Mouse (Mus musculus) heart, adult 9 months (tissue): ENCODE results near the gene C130050O18Rik.

Experiments used
- DNase-seq, 2 experiments: peaks; one replicate each; pipeline ENCODE4 v3.0.0; 2022; ENCODE audit warnings: low spot score in 2 of 2

The C130050O18Rik gene

DNA sequence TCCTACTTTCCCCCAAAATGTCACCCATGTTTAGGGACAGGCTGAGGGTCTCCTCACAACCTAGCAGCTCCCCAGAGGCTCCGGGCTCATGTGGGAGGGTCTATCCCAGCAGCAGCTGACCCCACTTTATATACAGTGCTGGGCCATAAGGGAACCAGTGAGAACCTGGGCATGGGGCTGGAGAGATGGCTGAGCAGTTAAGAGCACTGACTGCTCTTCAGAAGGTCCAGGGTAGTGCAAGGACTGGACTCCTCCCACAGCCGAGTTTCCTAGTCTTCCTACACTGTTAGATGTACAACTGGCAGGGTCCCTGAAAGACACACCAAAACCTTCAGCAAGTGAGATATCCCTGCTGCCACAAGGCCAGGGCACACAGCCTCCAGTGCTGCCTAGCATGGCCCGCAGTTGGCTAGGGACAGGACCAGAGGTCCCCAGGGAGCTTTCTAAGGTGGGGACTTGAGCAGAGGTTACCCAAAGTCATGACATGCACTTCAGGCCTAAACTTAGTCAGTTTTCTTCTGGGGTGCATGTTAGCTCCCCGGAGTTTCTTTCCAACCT lies 7.6 kb upstream of the C130050O18Rik start:
- no peak for DNase-seq

DNA sequence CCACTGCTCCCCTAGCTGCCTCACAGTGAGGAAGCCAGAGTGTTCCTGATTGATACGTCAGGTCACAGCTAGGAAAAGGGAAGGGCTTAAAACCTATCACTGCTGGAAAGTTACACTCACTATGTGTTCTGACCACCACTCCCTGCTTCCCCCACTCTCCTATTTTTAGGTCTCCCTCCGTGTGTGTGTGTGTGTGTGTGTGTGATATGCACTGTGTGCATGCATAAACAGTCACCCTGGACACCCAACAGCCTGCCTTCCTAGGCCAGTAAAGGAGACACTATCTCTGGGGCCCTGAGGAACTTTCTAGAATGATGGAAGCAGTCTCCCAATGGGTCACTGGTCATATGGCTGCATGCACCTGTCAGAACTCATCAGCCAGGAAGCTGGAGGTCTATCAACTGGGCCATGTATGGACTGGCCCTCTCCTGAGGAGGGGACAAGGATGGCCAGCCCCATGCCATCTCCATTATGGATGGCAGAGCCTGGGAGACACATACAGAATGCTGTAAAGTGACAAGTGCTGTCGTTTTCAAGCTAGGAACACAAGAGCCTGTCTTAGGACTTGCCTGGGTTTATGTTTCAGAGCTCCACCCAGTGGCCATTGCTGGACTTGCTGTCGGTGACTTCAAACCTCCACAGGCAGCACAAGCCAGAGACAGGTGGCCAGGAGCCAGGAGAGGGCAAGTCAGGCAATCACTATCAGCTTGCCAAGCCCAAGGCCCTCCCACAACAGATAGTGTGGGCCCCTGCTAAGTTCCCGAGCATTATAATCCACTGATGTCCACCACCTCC lies 6.9 kb upstream of the C130050O18Rik start:
- peak; percentile 88 to 97 for DNase-seq

DNA sequence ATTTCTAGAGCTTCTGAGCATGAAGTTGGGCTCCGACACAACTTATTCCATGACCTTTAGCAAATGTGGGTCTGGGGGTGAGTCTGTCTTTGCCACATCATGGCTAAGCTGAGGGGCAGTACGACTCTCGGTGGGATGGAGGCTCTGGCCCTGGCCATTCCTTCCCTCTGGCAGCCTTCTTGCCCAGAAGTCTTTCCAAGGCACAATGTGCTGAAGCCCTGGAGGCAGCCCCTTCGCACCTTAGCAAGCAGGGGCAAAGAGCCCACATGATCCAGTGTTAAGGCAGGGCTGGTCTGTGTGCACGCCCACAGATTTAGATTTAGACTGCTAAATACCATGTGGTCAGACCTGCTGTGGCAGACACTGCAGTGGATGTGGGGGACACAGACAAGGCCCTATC lies 6.3 kb upstream of the C130050O18Rik start:
- no peak for DNase-seq

DNA sequence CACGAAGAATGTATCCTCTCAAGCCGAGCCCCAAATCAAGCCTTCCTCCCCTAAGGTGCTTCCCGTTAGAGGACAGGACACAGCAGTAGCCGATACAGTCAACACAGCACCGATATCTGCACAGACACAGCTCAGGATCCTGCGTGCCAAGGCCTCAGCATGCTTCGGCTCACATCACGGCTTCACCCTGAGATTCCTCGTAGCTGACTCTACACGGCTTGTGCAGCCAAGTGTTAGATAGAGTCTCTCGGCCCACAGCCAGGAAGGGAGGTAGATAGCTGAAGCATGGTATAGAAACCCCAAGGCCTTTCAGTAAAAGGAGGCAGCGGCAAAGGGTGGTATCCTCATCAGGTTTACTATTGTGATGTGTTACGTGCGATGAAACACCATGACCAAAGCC lies 5.1 kb upstream of the C130050O18Rik start:
- no peak for DNase-seq

DNA sequence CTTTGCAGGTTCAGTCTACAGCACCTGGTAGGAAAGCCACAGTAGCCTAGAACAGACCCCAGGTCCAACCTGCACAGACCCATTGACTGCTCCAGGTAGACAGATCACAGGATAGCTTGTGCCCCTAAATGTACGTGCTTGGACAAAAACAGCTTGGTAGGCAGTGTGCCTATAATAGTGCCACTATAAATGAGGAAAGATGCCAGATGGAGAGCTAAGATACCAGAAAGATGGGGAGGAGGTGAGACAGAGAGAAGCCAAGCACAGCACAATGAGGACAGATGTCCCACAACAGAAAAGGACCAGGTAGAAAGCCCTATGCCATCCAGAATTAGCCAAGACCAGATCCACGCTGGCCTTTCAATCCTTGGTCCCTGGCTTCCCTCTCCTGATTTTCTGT lies 3.0 kb upstream of the C130050O18Rik start:
- no peak for DNase-seq

DNA sequence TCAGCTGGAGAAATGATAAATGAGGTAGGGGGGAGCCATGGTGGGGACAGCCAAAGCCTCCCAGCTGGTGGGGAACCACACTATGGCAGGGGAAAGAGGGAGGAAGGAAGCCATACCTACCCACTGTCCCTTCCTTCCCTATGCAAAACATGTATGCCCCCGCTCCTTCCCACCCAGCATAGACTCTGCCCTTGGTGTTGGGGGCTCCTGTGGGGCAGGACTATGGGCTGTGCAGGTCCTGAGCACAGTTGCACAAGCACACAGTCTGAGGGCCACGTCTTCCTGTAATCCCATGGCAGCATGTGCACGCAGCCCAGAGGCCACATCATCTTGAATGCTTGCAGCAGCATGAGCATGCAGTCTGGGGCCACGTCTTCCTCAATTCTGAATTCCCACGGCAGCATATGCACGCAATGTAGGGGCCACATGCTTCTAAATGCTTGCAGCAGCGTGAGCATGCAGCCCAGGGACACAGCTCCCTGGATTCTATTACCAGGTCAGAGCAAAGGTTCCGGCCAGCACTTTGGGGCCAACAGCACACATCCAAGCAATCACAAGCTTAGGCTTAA lies 1.3 kb upstream of the C130050O18Rik start:
- DNase-seq: no peak

DNA sequence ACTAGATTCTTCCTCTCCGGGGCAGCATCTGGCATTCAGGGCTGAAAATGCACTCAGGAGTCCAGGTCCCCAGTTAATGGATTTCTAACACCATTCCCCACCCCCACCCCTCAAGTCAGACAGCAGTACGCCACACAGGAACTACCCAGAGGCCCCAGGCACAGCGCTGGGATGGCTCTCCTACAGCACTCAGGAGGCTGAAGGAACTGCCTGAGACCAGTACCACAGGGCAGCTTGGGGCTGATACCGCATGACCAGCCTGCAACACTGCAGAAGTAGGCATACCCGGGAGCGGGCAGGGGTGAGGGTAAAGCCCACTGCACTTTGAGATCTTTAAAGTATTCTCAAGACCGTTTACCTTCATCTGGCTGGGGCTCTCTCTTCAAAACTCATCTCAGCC lies 398 bp downstream of the C130050O18Rik start:
- no peak for DNase-seq

DNA sequence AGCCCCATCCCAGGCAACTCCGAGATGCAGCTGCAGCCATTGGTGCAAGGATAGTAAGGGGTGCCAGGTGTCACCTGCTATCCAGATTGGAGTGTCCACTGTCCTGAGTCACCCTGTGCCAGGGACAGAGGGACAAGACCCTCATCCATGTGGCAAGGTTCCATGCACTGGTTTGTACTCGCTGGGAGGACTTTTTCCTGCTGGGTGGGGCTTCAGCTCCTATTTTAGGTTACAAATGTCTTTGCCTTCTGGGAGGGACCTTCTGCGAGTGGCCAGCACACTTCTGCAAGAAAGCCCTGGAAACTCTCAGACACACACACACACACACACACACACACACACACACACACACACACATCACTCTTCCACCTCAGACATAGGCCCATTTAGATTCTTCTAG lies 873 bp downstream of the C130050O18Rik start:
- DNase-seq: peak; percentile 57 to 69

DNA sequence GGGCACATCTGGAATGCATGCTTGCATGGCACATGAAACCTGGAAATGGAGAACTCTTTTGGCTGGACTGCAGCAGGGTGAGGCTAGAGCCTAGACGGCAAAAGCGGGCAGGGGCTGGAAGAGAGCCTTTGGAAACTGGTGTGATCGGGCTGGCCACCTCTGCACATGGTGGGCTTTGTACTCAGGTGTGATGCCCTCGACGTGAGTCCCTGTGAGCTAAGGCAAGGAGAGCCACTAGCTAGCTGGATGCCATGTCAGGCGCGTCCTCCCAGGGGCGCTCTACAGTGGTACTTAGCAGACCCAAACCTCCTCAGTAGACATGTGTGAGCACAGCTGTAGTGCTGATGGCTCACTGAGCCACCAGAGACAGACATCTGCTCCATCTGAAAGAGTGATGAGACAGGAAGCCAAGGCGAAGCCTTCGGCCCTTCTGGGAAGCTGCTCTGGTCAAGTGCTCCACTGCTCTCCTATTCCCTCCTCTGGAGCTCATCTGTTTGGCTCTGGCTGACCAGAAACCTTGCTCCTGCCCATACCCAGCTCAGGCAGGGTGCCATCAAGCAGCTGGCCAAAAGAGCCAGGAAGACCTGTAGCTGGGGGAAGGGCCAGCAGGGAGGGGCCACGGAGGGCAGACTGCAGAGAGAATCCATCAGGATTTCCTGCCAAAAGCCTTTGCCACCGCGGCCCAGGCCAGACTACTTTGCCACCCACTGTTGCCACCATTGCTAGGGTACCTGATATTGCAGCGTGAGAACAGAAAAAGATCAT lies 2.2 kb downstream of the C130050O18Rik start:
- DNase-seq: no peak

DNA sequence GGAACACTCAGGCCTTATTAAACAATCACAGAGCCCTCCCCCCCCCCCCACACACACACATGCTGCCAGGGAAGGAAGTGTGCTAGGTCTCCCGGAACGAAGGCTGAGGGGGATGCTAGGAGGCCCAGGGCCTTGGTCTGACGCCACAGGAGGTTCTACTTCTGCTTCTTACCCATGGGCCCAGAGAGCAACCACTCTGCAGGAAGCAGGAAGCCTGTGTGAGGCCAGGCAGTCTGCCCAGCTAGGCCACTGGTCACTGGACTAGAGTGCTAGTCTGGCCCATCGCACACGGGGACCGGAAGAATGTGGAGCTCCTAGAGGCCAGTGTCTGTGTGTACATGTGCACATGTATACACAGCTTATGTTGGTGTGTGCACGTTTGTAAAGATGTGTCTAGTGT lies 3.4 kb downstream of the C130050O18Rik start:
- peak in 1 of 2 experiments; percentile 72 for DNase-seq

DNA sequence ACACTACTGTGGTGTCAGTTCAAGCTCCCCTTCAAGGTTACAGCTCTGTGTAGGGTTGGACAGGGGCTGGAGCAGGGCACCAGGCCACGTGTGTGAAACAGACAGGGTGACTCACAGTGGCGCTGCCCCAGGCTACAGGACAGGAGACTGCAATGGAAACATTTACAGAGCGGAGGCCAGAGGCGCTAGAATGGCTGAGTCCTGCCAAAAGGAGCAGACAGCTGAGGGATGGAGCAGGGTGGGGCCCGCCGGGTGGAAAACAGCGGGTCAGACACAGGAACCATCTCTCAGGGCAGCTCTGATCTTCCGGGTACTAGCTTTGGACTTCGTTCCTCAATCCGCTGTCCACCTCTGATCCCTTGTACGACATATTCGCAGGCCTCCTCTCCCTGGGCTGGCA lies 4.3 kb downstream of the C130050O18Rik start:
- peak; percentile 89 for DNase-seq

DNA sequence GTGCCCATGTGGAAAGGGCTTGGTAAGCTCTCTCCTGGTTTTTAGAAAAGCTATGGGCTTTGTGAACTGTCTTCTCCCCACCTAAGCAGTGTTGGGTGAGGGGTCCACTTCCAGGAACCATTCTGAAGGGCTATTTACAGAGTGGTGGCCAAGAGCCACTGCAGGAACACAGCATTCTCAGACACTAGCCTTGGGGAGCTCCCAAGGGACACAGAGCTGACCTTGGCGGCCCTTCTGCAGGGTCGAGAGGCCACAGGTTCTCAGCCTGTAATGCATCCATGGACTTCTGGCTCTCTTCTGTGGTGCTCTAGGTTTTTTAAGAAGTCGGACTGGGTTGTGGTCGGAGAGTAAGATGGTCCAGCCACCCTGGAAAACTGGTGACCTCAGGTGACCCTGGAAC lies 5.0 kb downstream of the C130050O18Rik start:
- no peak for DNase-seq

DNA sequence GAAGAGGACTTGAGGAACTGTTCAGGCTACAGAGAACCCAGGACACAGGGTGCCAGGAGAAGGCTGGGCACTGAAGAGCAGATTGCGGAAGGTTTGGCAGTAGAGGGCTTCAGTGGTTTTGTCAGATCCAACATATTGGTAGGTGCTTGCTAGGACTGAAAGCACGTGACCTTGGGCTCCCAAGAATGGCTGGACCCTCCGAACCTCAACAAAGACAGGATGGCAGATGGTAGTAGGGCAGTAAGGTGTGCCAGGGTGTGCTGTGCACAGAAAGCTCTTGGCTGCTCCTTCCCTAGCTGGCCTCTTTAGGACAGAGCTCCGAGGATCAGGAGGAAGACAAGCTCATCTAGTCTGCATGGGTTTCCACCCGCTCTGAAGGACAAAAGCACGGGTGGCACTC lies 6.0 kb downstream of the C130050O18Rik start:
- no peak for DNase-seq

DNA sequence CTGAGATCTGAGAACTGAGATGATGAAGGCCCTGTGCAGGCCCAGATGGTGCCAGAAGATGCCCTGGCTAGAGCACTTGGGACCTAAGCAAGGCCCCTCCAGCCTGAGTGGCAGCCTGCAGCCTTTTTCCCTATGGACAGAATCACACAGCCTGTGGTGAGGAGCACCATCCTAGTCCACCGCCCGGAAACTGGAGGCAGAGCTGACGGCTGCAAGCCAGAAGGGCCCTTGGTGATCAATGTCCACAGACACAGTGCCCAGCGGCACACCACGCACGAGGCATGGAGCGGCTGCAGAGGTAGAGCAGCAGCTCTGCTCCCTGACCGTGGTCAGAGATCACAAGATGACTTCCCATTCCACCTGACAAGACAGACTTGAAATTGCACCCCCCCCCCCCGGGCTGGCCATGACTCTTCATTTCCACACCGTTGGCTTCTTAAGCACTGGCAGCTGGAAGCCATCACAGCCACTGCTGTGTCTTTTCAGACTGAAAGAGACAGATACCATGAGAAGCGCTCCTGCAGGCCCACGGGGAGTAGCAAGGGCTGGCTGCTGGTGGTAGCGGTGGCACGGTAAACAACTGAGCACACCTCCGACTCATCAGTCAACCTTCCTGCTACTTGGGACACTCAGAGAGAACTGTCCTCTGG lies 6.7 kb downstream of the C130050O18Rik start:
- no peak for DNase-seq

DNA sequence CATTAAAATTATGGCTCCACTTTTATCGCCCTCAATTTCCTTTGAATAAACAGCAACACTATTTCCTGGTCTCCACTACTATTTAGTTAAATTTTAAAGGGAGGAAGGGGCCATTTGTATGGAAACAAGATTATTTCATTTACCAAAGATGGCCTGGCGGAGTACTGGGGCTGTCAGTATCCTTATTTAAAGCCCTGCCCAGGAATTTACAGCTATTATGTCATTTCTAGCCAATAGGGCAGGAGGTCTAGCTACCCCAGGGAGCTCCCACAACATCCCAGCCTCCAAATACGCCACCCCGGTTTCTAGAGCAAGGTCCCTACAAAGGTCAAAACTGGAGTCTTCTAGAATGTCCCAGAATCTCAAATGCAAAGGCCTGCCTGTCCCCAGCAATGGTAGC lies 8.5 kb downstream of the C130050O18Rik start:
- no peak for DNase-seq

DNA sequence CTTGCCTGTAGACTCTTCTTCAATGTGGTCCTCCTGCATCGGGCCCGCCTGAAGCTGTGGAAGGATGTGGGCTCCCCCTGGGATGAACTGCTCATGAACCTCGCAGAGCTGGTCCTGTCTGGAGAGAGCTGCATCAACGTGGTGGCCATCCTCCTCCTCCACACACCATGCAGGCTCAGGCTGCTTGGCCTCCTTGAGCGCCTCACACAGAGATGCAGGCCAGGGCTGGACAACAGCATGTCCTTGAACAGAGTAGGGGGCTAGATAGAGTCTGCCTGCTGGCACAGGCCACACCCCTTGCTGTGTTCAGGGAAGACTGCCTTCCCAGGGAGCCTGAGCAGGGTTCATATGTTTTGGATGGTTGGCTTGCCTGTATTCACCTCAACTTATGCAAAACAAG lies 9.9 kb downstream of the C130050O18Rik start:
- DNase-seq: no peak

DNA sequence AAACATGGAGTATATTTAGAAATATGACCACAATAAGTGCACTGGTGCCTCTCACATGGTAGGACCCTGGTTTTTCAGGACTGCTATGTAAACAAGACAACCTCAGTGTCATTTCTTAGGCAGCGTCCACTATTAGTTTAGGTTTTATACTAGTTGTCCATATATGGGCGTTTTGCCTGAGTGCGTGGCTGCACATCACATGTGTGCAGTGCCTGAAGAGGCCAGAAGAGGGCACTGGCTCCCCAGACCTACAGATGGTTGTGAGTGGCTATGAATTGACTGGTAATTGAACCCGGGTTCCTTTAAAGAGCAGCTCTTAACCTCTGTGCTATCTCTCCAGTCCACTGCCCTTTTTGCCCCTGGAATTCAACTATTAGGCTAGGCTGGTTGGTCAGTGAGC lies 11.9 kb downstream of the C130050O18Rik start:
- DNase-seq: no peak

DNA sequence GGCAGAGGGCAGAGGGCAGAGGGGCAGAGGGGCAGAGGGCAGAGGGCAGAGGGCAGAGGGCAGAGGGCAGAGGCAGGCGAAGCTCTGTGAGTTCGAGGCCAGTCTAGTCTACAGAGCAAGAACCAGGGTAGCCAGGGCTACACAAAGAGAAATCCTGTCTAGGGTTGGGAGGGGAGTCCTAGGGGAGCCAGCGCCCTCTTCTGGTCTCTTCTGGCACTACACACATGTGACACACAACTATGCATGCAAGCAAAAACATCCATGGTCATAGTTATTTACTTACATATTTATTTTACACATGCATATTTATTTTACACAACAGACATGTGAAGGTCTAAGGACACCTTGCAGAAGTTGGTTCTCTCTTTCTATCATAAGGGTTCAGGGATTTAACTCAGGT lies 12.4 kb downstream of the C130050O18Rik start:
- DNase-seq: no peak

DNA sequence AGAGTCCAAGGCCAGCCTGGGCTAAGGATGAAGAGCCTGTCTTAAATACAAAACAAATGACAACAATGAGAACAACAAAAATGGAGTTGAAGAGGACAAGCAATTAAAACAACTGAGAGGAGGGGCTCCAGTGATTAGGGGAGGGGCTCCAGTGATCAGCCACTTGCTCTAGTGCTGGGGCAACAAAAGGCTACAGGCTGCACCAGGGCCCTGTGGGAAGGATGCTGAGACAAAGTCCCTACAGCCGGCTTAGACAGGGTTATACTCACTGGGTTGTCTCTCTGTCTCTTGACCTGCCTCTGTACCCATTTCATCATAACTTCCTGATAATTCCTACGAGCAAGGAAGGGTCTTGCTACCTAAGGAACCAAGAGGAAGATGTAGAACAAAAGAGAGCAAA lies 13.0 kb downstream of the C130050O18Rik start:
- DNase-seq: no peak

DNA sequence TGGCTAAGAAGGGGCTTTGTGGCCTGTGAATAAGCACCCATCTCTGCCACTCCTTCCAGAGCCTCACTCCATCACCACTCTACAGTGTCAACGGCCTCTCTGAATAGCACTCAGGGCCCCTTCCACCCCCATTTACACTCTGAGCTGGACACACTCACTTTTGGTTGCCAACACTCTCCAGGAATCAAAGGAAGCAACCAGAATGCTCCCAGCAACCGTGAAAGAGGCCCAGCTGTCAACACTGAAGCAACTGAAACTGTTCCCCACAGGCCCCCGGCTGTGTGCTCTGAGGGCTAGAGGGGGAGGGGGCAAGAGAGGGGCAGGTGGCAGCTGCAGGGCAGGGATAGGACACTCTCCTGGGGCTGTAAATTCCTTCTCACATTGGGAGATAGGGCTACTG lies 13.6 kb downstream of the C130050O18Rik start:
- DNase-seq: no peak

DNA sequence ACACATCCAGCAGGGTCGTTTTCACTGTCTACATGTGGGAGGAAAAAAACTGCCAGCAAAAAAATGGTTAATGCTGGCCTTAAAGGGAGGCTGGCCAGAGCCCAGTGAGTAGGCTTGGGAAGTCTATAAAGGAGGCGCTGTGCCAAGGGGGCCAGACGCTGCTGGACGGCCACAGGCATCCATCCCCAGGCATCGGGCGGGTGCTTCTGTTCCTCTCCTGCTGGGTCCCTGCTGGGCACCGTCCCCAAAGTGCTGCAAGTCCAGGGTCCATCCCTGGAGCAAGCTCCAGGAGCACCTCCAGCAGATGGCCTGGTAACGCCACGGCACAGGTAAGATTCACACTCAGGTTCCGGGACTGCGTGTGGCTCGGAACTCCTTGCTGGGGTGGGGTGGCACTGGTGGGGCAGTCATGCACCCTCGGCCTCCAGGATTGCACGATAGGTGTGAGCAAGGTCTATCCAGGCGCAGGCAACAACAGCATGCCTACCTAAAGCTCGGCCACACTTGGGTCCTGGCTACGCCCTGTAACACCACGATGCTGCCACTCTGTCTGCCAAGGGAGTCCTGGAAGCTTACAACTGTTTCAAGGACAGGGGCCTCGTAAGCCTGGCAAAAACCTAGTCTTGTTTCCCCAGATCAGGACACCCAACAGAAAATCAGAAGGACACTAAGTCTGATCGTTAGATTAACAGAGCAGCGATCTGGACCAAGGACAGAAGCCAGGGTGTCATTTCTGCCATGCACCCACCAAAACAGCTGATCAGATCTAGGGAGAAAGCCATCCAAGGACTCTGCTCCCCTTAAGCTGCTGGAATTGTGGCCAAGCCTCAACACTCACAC lies 18.2 kb downstream of the C130050O18Rik start, which contains the start of gene Gper1:
TSS of gene Gper1 (plus strand) at position 126 of the 840 bp plus-strand sequence.
- no peak for DNase-seq
